Mouse (Mus musculus) erythroblast, embryonic 14.5 days (primary cell): ENCODE results near the gene Plekho1.

Experiments used
- GATA1 ChIP-seq: IDR thresholded peaks from 2 replicates; pipeline ENCODE4 v1.6.1; 2012; ENCODE audit warnings: low read length, inconsistent platforms, mixed read lengths
- TAL1 ChIP-seq: IDR thresholded peaks from 3 replicates; pipeline ENCODE4 v1.6.1; 2012; ENCODE audit warnings: low read length, inconsistent platforms, mixed read lengths

DNA sequence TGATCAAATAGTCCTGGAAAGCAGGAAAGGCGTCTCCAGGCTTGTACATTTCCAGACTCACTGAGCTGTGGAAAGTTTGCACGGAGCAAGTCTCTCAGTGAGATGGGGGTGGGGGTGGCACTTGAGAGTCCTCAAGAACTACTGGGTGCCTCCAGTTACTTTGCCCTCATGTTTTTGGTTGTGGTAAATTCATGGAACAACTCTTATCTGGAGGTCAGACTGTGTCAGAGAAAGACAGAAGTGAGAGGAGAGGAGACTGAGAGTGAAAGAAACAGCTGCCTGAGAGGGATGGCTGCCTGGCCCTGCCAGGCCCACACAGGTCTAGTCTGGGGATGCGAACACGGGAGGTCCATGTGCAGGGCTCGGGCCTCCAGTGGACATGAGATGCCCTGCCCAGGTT is 40.5 kb downstream of the Plekho1 start:
- no peak for TF ChIP-seq GATA1
- TF ChIP-seq TAL1 = no peak
